Mouse (Mus musculus): ENCODE measurements around the gene 2210407C18Rik. TPM values are rescaled to one million over a fixed set of nuclear protein-coding genes. Genes with fewer than 3 reads are reported as not detected.

2210407C18Rik gene
- polyA plus RNA-seq (2016; fragmentation: Nextera tagmentation; extraction: Ambion mirVana): not detected in 2 replicates

DNA sequence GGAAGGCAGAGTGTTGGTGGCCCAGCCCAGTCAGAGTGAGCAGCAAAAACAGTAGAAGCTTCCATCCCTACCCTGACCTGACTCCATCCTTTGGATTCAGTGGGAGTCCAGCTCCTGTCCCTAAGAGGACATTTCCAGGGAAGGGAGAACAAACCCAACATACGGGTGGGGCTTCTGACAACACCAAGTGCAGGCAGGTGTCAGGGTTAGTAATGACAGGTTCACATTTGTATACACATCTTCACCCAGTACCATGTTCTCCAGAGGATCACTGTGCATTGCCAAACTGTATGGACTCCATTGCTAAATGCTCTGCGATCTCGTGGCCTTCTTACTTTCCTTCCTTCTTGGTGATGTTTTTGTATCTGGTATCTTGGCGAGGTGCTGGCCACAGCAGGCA, at the start of gene 2210407C18Rik:
Gene 2210407C18Rik (minus strand): TSS at position 101 of the 400 bp plus-strand sequence.
- Histone ChIP-seq H3K9me3 (replicated peaks) (no peaks in the 10 kb centered on the region), H3K4me1 (no peaks in the 10 kb centered on the region), H3K9ac (no peak within 1 kb of the TSS), H3K27ac (no peak within 1 kb of the TSS), H3K27me3 (replicated peaks) (0 out of 2 replicates have a peak, but pooled peaks cover 3% of the 10 kb centered on the region), H3K36me3 (no peaks in the 10 kb centered on the region), H3K4me2 (no peak within 1 kb of the TSS), H3K4me3 (no peak within 1 kb of the TSS)
- 63% methylated on average over 4 of the region's 4 CpGs for WGBS (ENCODE audit: insufficient replicate concordance)
- no peak for ATAC-seq

DNA sequence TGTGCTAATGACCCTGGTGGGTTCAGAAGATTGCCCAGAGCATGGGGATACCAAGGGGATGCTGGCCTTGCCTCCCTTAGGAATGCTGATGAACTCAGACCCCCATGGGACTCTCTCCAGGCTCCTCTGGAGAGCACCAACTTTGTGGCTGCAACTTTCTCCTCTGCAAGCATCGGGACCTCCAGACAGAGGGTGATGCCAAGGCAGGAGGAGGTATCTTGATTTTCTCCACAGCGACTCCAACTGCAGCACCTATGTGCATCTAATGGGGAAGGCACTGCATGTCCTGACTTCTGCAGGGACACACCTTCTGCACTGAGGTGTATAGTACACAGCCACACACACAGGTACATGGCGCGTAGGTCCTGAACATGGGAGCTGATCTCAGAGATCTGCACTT, 42.7 kb upstream of the 2210407C18Rik start, which contains the start of gene Olfr322:
Gene Olfr322 (plus strand): TSS at position 187 of the 400 bp plus-strand sequence.
- Histone ChIP-seq H3K36me3 (no peaks in the 10 kb centered on the region), H3K9me3 (replicated peaks) (no peaks in the 10 kb centered on the region), H3K4me1 (no peaks in the 10 kb centered on the region), H3K4me3 (no peak within 1 kb of the TSS), H3K4me2 (no peak within 1 kb of the TSS), H3K27ac (no peak within 1 kb of the TSS), H3K27me3 (replicated peaks) (peaks cover 5% of the 10 kb centered on the region; the same call in 1 of the 2 replicates), H3K9ac (no peak within 1 kb of the TSS)
- WGBS (ENCODE audit: insufficient replicate concordance): 75% methylated on average over 4 of the region's 4 CpGs
- no peak for ATAC-seq

DNA sequence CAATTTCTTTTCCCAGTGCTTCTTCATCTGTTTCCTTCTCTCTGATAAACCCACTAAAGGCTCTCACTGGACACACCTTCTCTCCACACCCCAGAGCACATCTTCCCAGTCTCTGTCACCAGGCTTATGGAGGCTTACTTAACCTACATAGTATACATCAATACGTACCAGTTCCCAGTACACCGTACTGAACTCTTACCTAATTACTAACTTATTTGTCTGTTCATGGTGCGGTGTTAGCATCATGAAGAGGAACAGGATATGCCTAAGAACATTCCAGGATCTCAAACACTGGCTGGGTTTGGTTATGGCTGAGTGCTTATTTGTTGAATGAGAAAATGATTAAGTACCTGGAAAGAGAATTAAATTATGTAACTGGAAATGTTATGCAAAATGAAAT, 39.3 kb upstream of the 2210407C18Rik start:
- H3K4me3 ChIP-seq: no peak overlapping the region
- H3K9me3 ChIP-seq (replicated peaks): no peaks in the 10 kb centered on the region
- H3K36me3 ChIP-seq: peaks cover 31% of the 10 kb centered on the region
- H3K27ac ChIP-seq: no peak overlapping the region
- H3K4me1 ChIP-seq: no peaks in the 10 kb centered on the region
- peaks cover 5% of the 10 kb centered on the region; the same call in 1 of the 2 replicates for H3K27me3 ChIP-seq (replicated peaks)
- no peak overlapping the region for H3K4me2 ChIP-seq
- no peak for ATAC-seq
- H3K9ac ChIP-seq: no peak overlapping the region
- WGBS (ENCODE audit: insufficient replicate concordance): 89% methylated on average over 3 of the region's 3 CpGs

DNA sequence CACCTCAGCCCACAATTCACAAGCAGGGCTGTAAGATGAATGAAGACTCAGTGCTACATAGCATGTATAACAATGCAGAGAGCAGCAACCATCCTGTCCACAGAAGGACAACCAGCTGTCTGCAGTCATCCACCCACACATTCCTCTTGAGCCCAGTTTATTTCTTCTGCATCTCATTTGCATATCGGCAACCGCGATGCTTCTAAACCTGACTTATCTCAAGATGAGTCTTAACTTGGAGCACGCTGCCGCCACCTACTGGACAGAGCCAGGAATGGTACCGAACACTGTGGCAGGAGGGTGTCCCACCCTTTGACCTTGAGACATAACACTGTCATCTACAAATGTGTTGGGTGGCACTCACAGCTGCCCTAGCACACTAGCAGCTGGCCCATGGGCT, 27.5 kb upstream of the 2210407C18Rik start:
- Histone ChIP-seq H3K9ac (peak overlapping the region; percentile 95; the same call in 1 of the 2 replicates), H3K36me3 (peaks cover 54% of the 10 kb centered on the region), H3K4me2 (peak overlapping the region; percentile 83), H3K27ac (peak overlapping the region; percentile 99), H3K4me3 (peak overlapping the region; percentile 48), H3K27me3 (replicated peaks) (0 out of 2 replicates have a peak, but pooled peaks cover 10% of the 10 kb centered on the region), H3K4me1 (peaks cover 48% of the 10 kb centered on the region), H3K9me3 (replicated peaks) (no peaks in the 10 kb centered on the region)
- ATAC-seq: no peak
- WGBS (ENCODE audit: insufficient replicate concordance): 22% methylated on average over 6 of the region's 6 CpGs

DNA sequence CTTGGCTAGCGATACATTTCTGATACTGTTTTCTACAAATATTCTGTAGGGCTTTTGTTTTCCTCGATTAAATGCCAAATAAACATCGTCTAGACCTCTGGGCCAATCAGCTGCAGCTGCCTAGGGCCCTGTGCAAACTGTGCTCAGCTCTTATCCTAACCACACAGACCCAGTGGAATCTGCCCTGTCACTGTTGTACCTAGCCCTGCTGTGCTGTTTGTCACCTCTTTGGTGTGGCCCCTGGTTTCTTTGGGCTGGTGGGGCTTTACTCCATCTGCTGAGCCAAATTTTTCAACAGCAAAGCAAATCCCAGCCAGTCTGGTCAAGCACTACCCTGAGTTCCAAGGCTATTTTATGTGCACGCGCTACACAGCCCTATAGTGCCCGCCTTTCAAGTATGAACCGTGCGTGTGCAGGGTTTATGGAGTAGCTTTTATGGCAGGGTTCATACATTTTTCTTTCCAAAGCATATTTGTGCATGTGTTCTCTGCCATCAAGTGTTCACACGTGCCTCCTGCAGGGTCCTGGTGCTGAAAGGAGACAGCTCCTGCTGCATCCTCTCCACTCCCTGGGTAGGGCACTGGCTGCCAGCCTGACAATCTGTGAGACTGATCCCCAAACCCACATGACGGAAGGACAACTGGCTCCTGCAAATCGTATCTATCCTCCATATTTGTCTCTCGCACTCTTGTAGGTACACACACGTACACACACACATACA, 25.9 kb upstream of the 2210407C18Rik start:
- 0 out of 2 replicates have a peak, but pooled peaks cover 12% of the 10 kb centered on the region for H3K27me3 ChIP-seq (replicated peaks)
- peak overlapping the region; percentile 95 for H3K9ac ChIP-seq
- WGBS (ENCODE audit: insufficient replicate concordance): 44% methylated on average over 13 of the region's 13 CpGs
- H3K4me1 ChIP-seq: peaks cover 50% of the 10 kb centered on the region
- peaks cover 39% of the 10 kb centered on the region for H3K36me3 ChIP-seq
- peak; percentile 97 for ATAC-seq
- peak overlapping the region; percentile 83 for H3K4me2 ChIP-seq
- peak overlapping the region; percentile 99 for H3K27ac ChIP-seq
- H3K4me3 ChIP-seq: peak overlapping the region; percentile 74
- H3K9me3 ChIP-seq (replicated peaks): no peaks in the 10 kb centered on the region

DNA sequence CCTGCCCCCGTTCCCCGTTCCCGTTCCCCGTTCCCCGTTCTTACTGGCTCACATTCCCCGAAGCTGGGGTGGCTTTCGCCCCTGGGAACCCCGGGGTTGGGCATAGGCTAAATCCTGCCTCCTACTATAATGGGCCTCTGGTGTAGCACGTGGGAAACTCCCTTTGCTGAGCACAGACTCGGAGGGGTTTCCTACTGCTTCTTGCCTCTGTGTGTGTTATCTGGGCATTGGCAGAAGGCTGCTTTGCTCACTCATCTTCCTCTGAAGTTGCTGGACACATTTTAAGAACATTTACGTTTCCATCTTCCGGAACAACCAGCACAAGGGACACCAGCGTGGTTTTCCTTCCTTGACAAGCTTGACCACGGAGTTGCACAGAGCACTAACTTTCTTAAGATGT, 25.2 kb upstream of the 2210407C18Rik start:
- peak overlapping the region; percentile 83 for H3K4me2 ChIP-seq
- no peaks in the 10 kb centered on the region for H3K9me3 ChIP-seq (replicated peaks)
- WGBS (ENCODE audit: insufficient replicate concordance): 6% methylated on average over 14 of the region's 14 CpGs
- H3K27ac ChIP-seq: peak overlapping the region; percentile 99
- H3K36me3 ChIP-seq: peaks cover 32% of the 10 kb centered on the region
- H3K4me3 ChIP-seq: peak overlapping the region; percentile 74
- H3K27me3 ChIP-seq (replicated peaks): 0 out of 2 replicates have a peak, but pooled peaks cover 12% of the 10 kb centered on the region
- peak; percentile 75 for ATAC-seq
- H3K9ac ChIP-seq: peak overlapping the region; percentile 95
- peaks cover 53% of the 10 kb centered on the region for H3K4me1 ChIP-seq

DNA sequence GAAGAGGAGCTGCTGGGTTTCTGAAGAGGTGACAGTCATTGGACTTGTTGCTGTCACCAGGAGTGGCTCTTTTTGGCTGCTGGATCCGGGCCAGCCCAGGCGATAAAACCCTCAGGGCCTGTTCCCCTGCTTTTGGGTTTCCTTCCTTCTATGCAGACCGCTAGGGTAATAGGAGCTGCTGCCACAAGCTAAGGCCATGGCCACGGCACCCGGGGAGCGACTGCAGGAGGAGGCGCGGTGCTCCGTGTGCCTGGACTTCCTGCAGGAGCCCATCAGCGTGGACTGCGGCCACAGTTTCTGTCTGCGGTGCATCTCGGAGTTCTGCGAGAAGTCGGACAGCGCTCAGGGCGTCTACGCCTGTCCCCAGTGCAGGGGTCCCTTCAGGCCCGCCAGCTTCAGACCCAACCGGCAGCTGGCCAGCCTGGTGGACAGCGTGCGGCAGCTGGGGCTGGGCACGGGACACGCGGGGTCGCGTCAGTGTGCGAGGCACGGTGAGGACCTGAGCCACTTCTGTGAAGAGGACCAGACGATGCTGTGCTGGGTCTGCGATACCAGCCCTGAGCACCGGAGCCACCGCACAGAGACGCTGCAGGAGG, 24.5 kb upstream of the 2210407C18Rik start, which contains the start of gene Trim58:
Gene Trim58 (plus strand): TSS at position 194 of the 596 bp plus-strand sequence.
- 0 out of 2 replicates have a peak, but pooled peaks cover 12% of the 10 kb centered on the region for H3K27me3 ChIP-seq (replicated peaks)
- peak within 1 kb of the TSS; percentile 99 for H3K27ac ChIP-seq
- H3K4me1 ChIP-seq: peaks cover 51% of the 10 kb centered on the region
- peak; percentile 56 for ATAC-seq
- peaks cover 25% of the 10 kb centered on the region for H3K36me3 ChIP-seq
- 5% methylated on average over 34 of the region's 34 CpGs for WGBS (ENCODE audit: insufficient replicate concordance)
- H3K9me3 ChIP-seq (replicated peaks): no peaks in the 10 kb centered on the region
- H3K9ac ChIP-seq: peak within 1 kb of the TSS; percentile 95
- peak within 1 kb of the TSS; percentile 83 for H3K4me2 ChIP-seq
- peak within 1 kb of the TSS; percentile 74 for H3K4me3 ChIP-seq

DNA sequence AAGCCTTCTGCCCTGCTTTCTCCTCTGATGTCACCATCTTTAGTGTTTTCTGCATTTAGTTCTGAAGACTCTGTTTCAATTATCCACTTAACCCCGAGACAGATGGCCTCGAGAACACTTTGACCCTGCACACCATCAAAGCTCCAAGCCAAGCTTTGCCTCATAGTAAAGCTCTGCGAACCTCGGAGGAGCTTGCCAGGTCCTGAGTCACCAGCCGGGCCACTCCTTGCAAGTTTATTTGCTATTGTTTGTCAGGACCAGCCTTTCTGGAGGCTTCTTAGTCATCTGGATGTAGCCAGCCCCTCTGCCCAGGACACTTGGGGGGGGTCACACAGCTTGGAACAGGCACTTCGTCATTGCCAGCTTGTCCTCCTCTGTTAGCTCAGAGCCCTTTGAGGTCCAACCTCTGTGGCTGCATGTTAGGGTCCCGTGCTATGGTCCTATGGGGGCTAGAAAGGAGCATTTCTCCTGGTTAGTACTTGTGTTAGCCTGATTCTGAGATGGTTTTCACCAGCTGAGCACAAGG, 22.4 kb upstream of the 2210407C18Rik start:
- Histone ChIP-seq H3K27ac (no peak overlapping the region), H3K4me1 (peaks cover 49% of the 10 kb centered on the region), H3K9me3 (replicated peaks) (no peaks in the 10 kb centered on the region), H3K36me3 (peaks cover 5% of the 10 kb centered on the region), H3K4me2 (no peak overlapping the region), H3K4me3 (no peak overlapping the region), H3K27me3 (replicated peaks) (0 out of 2 replicates have a peak, but pooled peaks cover 12% of the 10 kb centered on the region), H3K9ac (no peak overlapping the region)
- no peak for ATAC-seq
- 72% methylated on average over 7 of the region's 7 CpGs for WGBS (ENCODE audit: insufficient replicate concordance)

DNA sequence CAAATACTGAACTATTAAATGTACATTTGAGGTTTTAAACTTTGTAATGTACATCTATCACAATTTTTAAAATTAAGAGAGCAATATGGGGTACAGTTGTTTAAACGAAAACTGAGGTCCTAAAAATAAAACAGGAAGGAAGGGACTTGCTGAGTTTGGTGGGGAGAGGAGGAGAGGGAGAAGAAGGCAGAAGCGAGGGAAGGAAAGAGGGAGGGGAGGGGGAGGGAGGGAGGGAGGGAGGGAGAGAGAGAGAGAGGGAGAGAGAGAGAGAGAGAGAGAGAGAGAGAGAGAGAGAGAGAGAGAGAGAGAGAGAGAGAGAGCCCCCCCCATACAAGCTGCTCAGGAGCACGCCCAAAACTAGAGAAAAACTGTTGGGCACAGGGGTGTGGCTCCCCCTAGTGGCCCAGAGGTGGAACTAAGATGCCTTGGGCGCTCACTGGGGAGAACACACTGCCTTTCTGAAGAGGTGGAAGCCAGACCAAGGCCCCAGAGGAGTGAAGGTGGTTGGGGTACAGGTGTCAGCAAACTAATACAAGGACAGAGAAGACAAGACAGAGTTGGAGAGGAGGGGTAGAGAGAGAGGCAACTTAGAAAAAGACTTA, 20.6 kb upstream of the 2210407C18Rik start:
- no peak overlapping the region; the same call in 1 of the 2 replicates for H3K4me2 ChIP-seq
- 0 out of 2 replicates have a peak, but pooled peaks cover 12% of the 10 kb centered on the region for H3K27me3 ChIP-seq (replicated peaks)
- WGBS (ENCODE audit: insufficient replicate concordance): 1% methylated on average over 4 of the region's 4 CpGs
- ATAC-seq: no peak
- peaks cover 35% of the 10 kb centered on the region for H3K4me1 ChIP-seq
- H3K27ac ChIP-seq: no peak overlapping the region
- no peak overlapping the region for H3K4me3 ChIP-seq
- H3K9me3 ChIP-seq (replicated peaks): no peaks in the 10 kb centered on the region
- H3K9ac ChIP-seq: no peak overlapping the region
- no peaks in the 10 kb centered on the region for H3K36me3 ChIP-seq

DNA sequence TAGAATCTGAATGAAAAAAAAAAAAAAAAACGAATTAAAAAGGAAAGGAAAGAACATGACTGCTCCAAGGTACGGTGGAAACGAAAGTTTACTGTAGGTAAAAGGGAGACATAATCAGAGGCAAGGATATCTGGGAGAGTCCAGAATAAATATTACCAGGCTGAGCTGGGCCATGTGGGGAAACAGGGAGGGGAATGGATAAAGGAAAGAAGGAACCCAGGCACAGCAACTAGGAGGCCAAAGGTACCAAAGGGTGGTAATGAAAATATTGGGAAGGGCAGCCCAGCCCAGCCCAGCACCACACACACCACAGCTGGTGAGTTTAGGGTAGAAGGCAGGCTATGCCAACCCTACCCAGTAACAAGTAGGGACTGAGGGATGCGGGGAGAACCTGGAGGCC, 19.0 kb upstream of the 2210407C18Rik start:
- Histone ChIP-seq H3K9ac (no peak overlapping the region), H3K4me3 (no peak overlapping the region), H3K9me3 (replicated peaks) (no peaks in the 10 kb centered on the region), H3K36me3 (no peaks in the 10 kb centered on the region), H3K4me1 (peaks cover 22% of the 10 kb centered on the region), H3K27me3 (replicated peaks) (0 out of 2 replicates have a peak, but pooled peaks cover 4% of the 10 kb centered on the region), H3K27ac (no peak overlapping the region), H3K4me2 (no peak overlapping the region)
- no peak for ATAC-seq
- 58% methylated on average over 4 of the region's 4 CpGs for WGBS (ENCODE audit: insufficient replicate concordance)

DNA sequence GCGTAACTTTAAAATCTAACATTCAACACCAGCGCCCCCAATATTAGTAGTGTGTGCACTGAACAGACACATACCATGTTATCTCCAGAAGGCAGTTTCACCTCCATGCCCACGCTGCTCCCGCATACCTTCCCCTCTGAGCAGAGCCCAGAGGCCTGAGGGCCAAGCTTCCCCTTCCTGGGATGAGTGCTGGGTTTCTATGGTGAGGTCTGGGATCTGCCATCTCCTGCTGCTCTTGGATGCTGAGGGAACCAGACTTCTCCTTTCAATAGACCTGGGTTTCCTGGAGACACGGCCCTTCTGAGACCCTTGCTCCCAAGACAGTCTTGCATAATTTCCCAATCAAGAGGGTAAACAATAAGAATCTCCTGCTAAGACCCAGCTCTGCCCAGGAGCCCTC, 14.5 kb upstream of the 2210407C18Rik start, which contains the start of gene Olfr323:
Gene Olfr323 (minus strand): TSS at position 101 of the 400 bp plus-strand sequence.
- no peak within 1 kb of the TSS for H3K27ac ChIP-seq
- no peaks in the 10 kb centered on the region for H3K36me3 ChIP-seq
- no peaks in the 10 kb centered on the region for H3K9me3 ChIP-seq (replicated peaks)
- H3K27me3 ChIP-seq (replicated peaks): 0 out of 2 replicates have a peak, but pooled peaks cover 3% of the 10 kb centered on the region
- no peak for ATAC-seq
- no peak within 1 kb of the TSS for H3K4me3 ChIP-seq
- no peak within 1 kb of the TSS for H3K9ac ChIP-seq
- H3K4me2 ChIP-seq: no peak within 1 kb of the TSS
- WGBS (ENCODE audit: insufficient replicate concordance): 59% methylated on average over 5 of the region's 5 CpGs
- peaks cover 3% of the 10 kb centered on the region; the same call in 1 of the 2 replicates for H3K4me1 ChIP-seq
